Mouse (Mus musculus) liver, embryonic 12.5 days (tissue): Measurements from ENCODE around the gene Homer2. TPM values are rescaled to one million over a fixed set of nuclear protein-coding genes. Genes with fewer than 3 reads are reported as not detected.

Source experiments
- ATAC-seq: fragments of 200-750 bp; cut with Nextera tagmentation; 2 replicates; pipeline ENCODE4 v1.8.0; 2017; ENCODE audit warnings: moderate number of reproducible peaks, mild to moderate bottlenecking, moderate library complexity
- H3K27ac ChIP-seq: fragments of 300-500 bp; sonication (generic); 2 replicates; pipeline ENCODE4 v1.5.1; 2016; ENCODE audit warnings: mild to moderate bottlenecking
- H3K27me3 ChIP-seq: fragments of 300-500 bp; sonication (generic); replicated peaks from 2 replicates; pipeline ENCODE4 v1.6.1; 2016; ENCODE audit warnings: mild to moderate bottlenecking, moderate library complexity
- H3K36me3 ChIP-seq: fragments of 300-500 bp; sonication (generic); 2 replicates; pipeline ENCODE4 v1.6.1; 2016; ENCODE audit warnings: mild to moderate bottlenecking, moderate library complexity
- H3K4me1 ChIP-seq: fragments of 300-500 bp; sonication (generic); 2 replicates; pipeline ENCODE4 v1.6.1; 2016
- H3K4me2 ChIP-seq: fragments of 300-500 bp; sonication (generic); 2 replicates; pipeline ENCODE4 v1.6.1; 2016; ENCODE audit warnings: mild to moderate bottlenecking, moderate library complexity
- H3K4me3 ChIP-seq: fragments of 300-500 bp; sonication (generic); 2 replicates; pipeline ENCODE4 v1.5.1; 2016; ENCODE audit warnings: mild to moderate bottlenecking, moderate library complexity
- H3K9ac ChIP-seq: fragments of 300-500 bp; sonication (generic); 2 replicates; pipeline ENCODE4 v1.6.1; 2016; ENCODE audit warnings: mild to moderate bottlenecking, moderate library complexity
- H3K9me3 ChIP-seq: fragments of 300-500 bp; sonication (generic); replicated peaks from 2 replicates; pipeline ENCODE4 v1.6.1; 2016; ENCODE audit warnings: mild to moderate bottlenecking, moderate library complexity
- WGBS: fragments of 180-500 bp; shearing (Covaris S2); methylation state at CpG from one replicate; pipeline ENCODE4 v1.1.7; 2016; ENCODE audit not compliant: insufficient replicate concordance; 5-methylcytosine and 5-hydroxymethylcytosine counted together
- polyA plus RNA-seq: library from polyadenylated mRNA; unstranded; fragments of >200 nt; fragmentation: Nextera tagmentation; extraction: Ambion mirVana; gene quantifications from 2 replicates; pipeline ENCODE4 v1.2.1, GENCODE M21; 2016

Gene Homer2
- polyA plus RNA-seq, 1 experiment from 2014 or later, result 10.0 TPM

DNA sequence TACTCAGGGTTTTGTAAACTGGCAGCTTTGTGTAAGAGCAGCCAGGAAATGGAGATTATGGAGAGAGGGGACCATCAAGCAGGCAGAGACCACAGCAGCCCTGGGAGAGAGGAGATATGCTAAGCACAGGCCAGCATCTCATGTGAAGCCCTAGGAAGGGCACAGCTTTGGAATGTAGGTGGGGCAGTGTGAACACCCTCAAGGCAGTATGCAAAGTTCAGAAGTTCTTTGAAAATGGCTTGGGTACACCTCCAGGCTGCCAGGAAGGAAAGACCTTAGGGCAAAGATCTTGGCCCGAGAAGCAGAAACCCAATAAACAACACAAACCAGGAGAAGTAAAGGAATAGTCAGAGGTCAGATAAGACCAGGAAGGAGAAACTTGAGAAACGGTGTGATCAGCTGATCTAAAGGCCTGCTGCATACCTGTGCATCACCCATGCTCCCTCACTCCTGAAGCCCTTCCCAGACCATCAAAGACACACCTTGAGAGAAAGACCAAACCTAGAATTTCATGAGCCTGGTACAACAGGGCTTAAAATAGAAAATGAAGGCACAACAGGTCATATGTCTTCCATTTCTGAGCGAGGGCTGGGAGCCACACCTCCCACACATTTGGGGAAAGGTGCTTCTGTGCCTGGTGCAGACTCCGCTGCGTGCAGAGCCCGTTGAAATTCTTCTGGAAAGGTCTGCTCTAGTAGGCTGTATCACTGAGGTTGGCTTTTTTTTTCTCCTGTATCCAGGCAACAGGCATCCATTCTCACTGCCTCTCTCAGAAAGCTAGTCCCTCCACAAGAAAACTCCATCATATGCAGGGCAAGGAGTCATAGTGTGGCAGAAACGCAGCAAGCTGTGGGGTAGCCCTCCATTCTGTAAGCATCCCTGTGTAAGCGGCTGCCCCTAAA is 107.7 kb downstream of the Homer2 start:
- no peaks in the 10 kb centered on the region for H3K9me3 ChIP-seq
- no peak overlapping the region for H3K27ac ChIP-seq
- no peak overlapping the region for H3K4me3 ChIP-seq
- H3K27me3 ChIP-seq, result no peaks in the 10 kb centered on the region
- no peak for ATAC-seq
- no peak overlapping the region for H3K4me2 ChIP-seq
- 72% methylated on average over 8 of the region's 8 CpGs for WGBS
- H3K36me3 ChIP-seq, result peaks cover 46% of the 10 kb centered on the region
- peaks cover 12% of the 10 kb centered on the region for H3K4me1 ChIP-seq
- H3K9ac ChIP-seq, result no peak overlapping the region

DNA sequence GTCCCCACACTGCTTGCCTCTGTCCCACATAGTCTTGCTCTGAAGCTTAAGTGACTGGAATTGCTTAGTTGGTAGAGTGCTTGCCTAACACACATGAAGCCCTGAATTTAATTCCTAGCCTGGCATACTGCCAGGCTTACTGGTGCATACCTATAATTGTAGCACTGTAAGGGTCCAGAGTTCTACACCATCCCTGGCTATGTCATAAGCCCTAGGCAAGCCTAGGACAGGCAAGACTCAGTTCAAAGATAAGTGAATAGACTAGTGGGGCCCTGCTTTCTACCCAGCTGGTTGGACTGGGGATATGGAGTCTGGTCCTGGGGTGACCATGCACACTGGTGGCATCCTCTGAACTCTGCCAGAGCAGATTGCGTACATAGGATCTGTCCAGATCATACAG is 109.7 kb downstream of the Homer2 start:
- Histone ChIP-seq H3K4me1 (0 out of 2 replicates have a peak, but pooled peaks cover 3% of the 10 kb centered on the region), H3K4me3 (no peak overlapping the region), H3K4me2 (no peak overlapping the region), H3K27me3 (no peaks in the 10 kb centered on the region), H3K36me3 (peaks cover 66% of the 10 kb centered on the region), H3K9me3 (no peaks in the 10 kb centered on the region), H3K27ac (no peak overlapping the region), H3K9ac (no peak overlapping the region)
- no peak for ATAC-seq
- WGBS, result 96% methylated on average over 1 of the region's 1 CpGs

DNA sequence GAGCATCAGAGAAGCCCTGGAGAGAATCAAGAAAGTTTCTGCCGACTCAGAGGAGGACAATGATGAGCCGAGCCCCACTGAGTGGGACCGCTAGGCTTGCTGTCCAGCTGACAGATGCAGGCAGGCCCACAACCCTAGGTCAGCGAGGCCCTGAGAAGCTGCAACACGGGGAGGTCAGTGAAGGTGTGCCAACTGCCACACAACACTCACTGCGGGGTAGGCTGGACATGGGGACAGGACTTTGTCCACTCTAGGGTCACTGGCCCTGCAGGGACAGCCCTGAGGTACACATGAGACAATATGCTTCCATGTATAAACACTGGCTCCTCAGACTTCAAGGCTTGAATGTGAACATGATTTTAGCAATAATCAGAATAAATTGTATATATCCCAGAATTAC is 111.2 kb downstream of the Homer2 start:
- no peak for ATAC-seq
- no peak overlapping the region for H3K4me3 ChIP-seq
- H3K4me1 ChIP-seq, result 0 out of 2 replicates have a peak, but pooled peaks cover 5% of the 10 kb centered on the region
- H3K9me3 ChIP-seq, result no peaks in the 10 kb centered on the region
- H3K27ac ChIP-seq, result no peak overlapping the region
- H3K36me3 ChIP-seq, result peaks cover 82% of the 10 kb centered on the region
- no peaks in the 10 kb centered on the region for H3K27me3 ChIP-seq
- WGBS, result 84% methylated on average over 6 of the region's 6 CpGs
- no peak overlapping the region for H3K9ac ChIP-seq
- H3K4me2 ChIP-seq, result no peak overlapping the region

DNA sequence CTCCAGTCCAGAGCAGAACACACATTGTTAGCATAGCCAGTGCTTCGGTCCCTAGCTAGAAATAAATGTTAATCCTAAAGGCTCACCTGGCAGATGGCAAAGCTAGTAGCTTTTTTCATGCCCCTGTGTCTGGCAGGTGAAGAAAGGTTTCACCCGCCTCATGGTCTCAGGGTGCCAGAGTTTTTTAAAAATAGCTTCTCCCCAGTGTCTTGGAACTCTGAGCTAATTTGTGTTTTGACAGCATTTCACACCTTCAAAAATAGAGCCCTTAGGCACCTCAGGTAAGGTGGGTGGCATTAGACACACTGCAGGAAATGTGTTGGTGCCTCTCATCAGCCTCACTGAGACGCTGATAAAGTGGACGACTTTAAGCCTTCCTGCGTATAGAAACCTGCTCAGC is 112.3 kb downstream of the Homer2 start:
- H3K9me3 ChIP-seq, result no peaks in the 10 kb centered on the region
- H3K9ac ChIP-seq, result no peak overlapping the region
- H3K4me1 ChIP-seq, result 0 out of 2 replicates have a peak, but pooled peaks cover 5% of the 10 kb centered on the region
- no peak overlapping the region for H3K4me2 ChIP-seq
- no peaks in the 10 kb centered on the region for H3K27me3 ChIP-seq
- no peak overlapping the region for H3K4me3 ChIP-seq
- no peak overlapping the region for H3K27ac ChIP-seq
- peaks cover 92% of the 10 kb centered on the region for H3K36me3 ChIP-seq
- 83% methylated on average over 5 of the region's 5 CpGs for WGBS
- no peak for ATAC-seq

DNA sequence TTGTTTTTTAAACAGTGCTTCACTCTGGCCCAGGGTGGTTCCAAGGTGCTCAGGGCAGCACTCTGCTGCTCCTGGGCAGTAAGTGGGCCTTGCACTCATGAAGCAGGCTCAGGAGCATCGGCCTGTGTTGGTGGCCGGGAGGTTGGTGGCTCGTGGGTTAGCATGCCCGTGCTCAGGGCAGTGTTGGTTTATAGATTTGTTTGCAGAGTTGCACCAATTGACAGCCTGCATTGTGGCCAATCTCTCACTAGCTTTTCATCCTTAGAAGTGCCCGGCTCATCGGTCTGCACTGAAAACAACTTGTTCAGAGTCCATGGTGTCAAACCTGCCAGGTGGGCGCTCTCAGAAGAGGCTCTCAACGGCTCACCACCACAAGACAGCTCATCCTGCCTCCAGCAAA is 113.9 kb downstream of the Homer2 start:
- Histone ChIP-seq H3K9ac (no peak overlapping the region), H3K27me3 (no peaks in the 10 kb centered on the region), H3K4me3 (no peak overlapping the region), H3K4me2 (no peak overlapping the region), H3K9me3 (no peaks in the 10 kb centered on the region), H3K27ac (no peak overlapping the region), H3K4me1 (0 out of 2 replicates have a peak, but pooled peaks cover 5% of the 10 kb centered on the region), H3K36me3 (peaks cover 100% of the 10 kb centered on the region)
- 84% methylated on average over 8 of the region's 8 CpGs for WGBS
- ATAC-seq, result no peak

DNA sequence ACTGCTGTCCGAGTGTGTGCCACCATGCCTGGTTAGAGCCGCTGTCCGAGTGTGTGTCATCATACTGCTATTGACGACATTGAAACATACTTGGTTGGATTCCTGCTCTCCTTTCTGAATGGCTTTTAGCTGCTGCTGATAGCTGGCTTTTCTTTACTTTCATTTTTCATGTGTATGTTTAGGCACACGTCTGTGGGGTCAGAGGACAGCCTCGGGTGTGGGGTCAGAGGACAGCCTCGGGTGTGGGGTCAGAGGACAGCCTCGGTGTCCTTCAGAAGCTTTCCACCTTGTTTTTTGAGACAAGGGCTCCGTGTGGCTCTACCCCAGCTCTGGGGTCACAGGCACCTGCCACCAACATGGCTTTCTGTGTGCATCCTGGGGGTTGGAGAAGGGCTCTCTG is 114.6 kb downstream of the Homer2 start:
- Histone ChIP-seq H3K4me3 (no peak overlapping the region), H3K9me3 (no peaks in the 10 kb centered on the region), H3K27ac (no peak overlapping the region), H3K9ac (no peak overlapping the region), H3K4me2 (no peak overlapping the region), H3K36me3 (peaks cover 100% of the 10 kb centered on the region), H3K27me3 (no peaks in the 10 kb centered on the region), H3K4me1 (0 out of 2 replicates have a peak, but pooled peaks cover 5% of the 10 kb centered on the region)
- WGBS, result 81% methylated on average over 9 of the region's 9 CpGs
- no peak for ATAC-seq

DNA sequence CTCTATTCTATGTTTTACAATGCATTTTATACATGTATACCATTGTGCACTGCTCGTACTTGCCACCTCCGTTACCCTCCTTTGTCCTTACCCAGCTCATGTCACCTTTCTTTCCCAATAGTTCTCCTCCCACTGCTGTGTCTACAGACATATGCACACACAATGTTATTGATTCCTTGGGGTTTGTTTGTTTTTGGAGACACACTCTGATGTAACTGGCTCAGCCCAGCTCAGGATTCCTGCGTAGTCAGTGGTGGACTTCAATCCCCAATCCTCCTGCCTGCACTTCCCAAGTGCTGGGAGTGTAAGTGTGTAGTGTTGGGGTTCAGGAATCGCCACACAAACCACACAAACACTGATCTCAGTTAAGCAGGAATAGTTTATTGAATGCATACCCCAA is 120.1 kb downstream of the Homer2 start:
- WGBS, result 84% methylated on average over 4 of the region's 4 CpGs
- Histone ChIP-seq H3K4me1 (no peaks in the 10 kb centered on the region), H3K9me3 (no peaks in the 10 kb centered on the region), H3K9ac (no peak overlapping the region), H3K4me2 (no peak overlapping the region), H3K36me3 (peaks cover 87% of the 10 kb centered on the region), H3K27ac (peak overlapping the region; percentile 48), H3K27me3 (no peaks in the 10 kb centered on the region), H3K4me3 (no peak overlapping the region)
- peak; percentile 75 for ATAC-seq

DNA sequence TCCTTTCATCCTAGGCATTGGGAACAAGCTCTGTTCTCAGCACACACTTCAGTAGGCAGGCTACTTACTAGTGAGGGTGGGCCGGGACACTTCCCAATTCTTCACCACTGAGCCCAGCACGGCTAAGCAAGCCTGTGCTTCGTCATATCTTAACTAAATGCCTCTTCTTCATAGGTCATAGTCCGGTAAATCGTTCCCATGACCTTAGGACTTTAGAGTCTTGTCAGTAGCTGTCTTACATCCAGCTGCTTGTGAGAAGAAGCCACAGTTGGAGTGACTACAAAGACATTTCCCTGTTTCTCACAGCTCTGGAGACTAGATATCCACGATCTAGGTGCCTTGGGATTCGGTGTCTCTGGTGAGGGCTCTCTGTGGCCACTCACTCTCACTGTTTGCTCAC is 122.0 kb downstream of the Homer2 start:
- Histone ChIP-seq H3K27me3 (no peaks in the 10 kb centered on the region), H3K27ac (no peak overlapping the region), H3K9ac (no peak overlapping the region), H3K36me3 (peaks cover 74% of the 10 kb centered on the region), H3K4me2 (no peak overlapping the region), H3K4me3 (no peak overlapping the region), H3K4me1 (no peaks in the 10 kb centered on the region), H3K9me3 (no peaks in the 10 kb centered on the region)
- ATAC-seq, result no peak
- WGBS, result 85% methylated on average over 7 of the region's 7 CpGs

DNA sequence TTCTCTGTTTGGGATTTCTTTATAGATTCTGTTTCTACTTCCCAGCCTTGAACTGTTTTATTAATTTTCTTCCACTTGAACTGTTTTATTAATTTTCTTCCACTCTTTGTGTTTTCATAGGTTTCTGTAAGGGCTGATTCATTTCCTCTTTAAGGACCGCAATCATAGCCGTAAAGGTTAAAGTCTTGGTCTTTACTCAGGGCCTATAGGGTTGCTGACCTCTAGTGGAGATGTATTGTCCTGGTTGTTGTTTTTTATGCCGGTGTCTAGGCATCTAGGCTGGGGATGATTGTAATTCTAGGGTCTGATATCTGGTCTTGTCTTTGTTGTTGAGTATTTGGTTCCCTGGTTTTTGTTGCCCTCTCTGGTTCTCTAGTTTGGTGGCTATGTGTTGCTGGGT is 123.8 kb downstream of the Homer2 start:
- ATAC-seq, result no peak
- no peak overlapping the region for H3K4me3 ChIP-seq
- 60% methylated on average over 3 of the region's 3 CpGs for WGBS
- H3K27ac ChIP-seq, result no peak overlapping the region
- H3K9ac ChIP-seq, result no peak overlapping the region
- H3K4me2 ChIP-seq, result no peak overlapping the region
- H3K9me3 ChIP-seq, result no peaks in the 10 kb centered on the region
- peaks cover 10% of the 10 kb centered on the region for H3K4me1 ChIP-seq
- H3K36me3 ChIP-seq, result peaks cover 72% of the 10 kb centered on the region
- H3K27me3 ChIP-seq, result no peaks in the 10 kb centered on the region

DNA sequence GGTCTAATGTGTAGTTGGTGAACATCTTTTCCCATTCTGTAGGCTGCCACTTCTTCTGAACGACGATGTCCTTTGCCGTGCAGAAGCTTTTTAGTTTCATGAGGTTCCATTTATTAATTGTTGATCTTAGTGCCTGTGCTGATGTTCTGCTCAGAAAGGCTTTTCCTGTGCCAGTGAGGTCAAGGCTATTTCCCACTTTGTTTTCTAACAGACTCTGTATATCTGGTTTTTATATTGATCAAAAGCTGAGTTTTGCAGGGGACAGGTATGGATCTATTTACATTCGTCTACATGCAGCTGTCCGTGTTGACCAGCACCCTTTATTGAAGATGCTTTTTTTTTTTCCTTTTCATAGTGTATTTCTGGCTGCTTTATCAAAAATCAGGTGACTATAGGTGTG is 128.0 kb downstream of the Homer2 start:
- no peak overlapping the region for H3K27ac ChIP-seq
- ATAC-seq, result no peak
- H3K9ac ChIP-seq, result no peak overlapping the region
- H3K4me1 ChIP-seq, result peaks cover 17% of the 10 kb centered on the region
- H3K36me3 ChIP-seq, result peaks cover 68% of the 10 kb centered on the region
- no peak overlapping the region for H3K4me2 ChIP-seq
- no peak overlapping the region for H3K4me3 ChIP-seq
- no peaks in the 10 kb centered on the region for H3K27me3 ChIP-seq
- 87% methylated on average over 5 of the region's 5 CpGs for WGBS
- H3K9me3 ChIP-seq, result no peaks in the 10 kb centered on the region

DNA sequence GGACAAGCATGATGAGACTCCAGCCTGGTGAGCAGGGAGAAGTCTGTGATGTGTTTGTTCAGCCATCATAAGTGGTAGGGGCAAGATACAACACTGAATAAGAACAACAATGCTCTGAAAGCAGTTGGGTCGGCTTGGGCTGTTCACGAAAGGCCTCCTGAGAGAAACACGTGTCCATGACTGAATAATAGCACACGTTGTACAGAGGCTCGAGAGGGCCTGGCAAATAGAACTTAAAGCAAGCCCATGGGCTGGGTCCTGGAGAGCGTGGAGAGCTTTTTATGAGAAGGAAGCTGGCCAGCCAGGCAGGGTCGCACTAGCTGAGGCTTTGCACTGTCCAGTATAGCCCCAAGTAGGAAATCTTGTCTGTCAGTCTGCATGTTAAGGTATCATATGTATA is 128.9 kb downstream of the Homer2 start:
- no peak overlapping the region for H3K27ac ChIP-seq
- no peak overlapping the region for H3K4me2 ChIP-seq
- H3K36me3 ChIP-seq, result peaks cover 65% of the 10 kb centered on the region
- peaks cover 23% of the 10 kb centered on the region for H3K4me1 ChIP-seq
- no peaks in the 10 kb centered on the region for H3K9me3 ChIP-seq
- WGBS, result 85% methylated on average over 7 of the region's 7 CpGs
- H3K4me3 ChIP-seq, result no peak overlapping the region
- ATAC-seq, result no peak
- no peak overlapping the region for H3K9ac ChIP-seq
- no peaks in the 10 kb centered on the region for H3K27me3 ChIP-seq

DNA sequence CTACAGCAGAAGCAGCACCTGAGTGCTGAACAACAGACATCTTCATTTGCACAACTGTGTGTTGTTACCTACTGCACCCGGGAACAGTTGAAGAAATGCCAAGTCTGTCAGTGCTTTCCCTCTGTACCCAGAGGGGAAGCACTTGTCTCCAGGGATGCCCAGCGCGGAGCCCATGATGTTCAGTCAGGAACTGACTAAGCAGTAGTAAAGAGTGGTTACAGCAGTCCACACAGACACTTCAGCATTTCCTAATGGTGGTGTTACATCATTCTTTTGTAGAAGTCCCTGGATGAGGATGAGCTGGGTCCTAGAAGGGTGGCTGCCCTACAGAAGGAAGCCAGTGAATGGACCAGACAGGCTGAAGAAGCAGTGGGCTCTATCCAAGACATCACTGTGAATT is 129.5 kb downstream of the Homer2 start:
- peaks cover 65% of the 10 kb centered on the region for H3K36me3 ChIP-seq
- 87% methylated on average over 3 of the region's 3 CpGs for WGBS
- 0 out of 2 replicates have a peak overlapping the region, but pooled peaks have one; percentile 6 for H3K27ac ChIP-seq
- no peak overlapping the region for H3K4me3 ChIP-seq
- H3K4me2 ChIP-seq, result no peak overlapping the region
- H3K4me1 ChIP-seq, result peaks cover 28% of the 10 kb centered on the region
- H3K27me3 ChIP-seq, result no peaks in the 10 kb centered on the region
- H3K9ac ChIP-seq, result no peak overlapping the region
- no peaks in the 10 kb centered on the region for H3K9me3 ChIP-seq
- no peak for ATAC-seq
